ENCODE assay signal across 26 mouse cellular contexts in the genomic region with DNA sequence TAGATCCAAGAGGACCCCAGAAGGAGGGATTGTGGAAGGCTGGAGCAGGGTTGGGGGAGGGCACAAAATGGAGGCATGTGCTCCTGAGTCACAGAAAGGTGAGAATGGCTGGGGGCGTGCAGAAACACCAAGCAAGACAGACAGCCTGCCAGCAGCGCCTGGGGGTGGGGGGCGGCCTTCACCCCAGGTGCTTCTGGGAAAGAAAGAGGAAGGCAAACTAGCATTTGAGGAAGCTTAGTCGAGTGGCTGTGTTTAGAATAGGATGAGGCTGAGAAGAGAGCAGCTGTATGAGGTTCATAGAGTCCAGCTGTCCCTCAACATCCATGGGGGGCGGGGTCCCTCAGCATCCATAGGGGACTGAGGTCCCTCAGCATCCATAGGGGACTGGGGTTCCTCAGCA. TPM values are rescaled to one million over a fixed set of nuclear protein-coding genes. Genes with fewer than 3 reads are reported as not detected.
"Had no signal": no experiment of that assay in that cellular context is flagged by ENCODE, and none has a peak within 500 bp of the region (broad histone marks: within the 10 kb centered on the region; RNA-seq: fewer than 3 reads in every experiment).

No protein-coding gene starts in this region.

- H3K36me3 ChIP-seq: liver, embryonic 13.5 days; liver, embryonic 15.5 days; lung, embryonic 15.5 days; midbrain, embryonic 10.5 days; midbrain, embryonic 12.5 days; neural tube, embryonic 12.5 days had no signal

- DNase-seq: liver, embryonic 13.5 days; liver, postnatal 0 days; lung, adult 2 months; lung, postnatal 14 days; lung, postnatal 36 days; midbrain, embryonic 14.5 days; retina, postnatal 1 day; right cerebral cortex, adult 18-20 months; right cerebral cortex, postnatal 25 days; right cerebral cortex, postnatal 4 days; thymus, adult 18-20 months; thymus, postnatal 14 days; thymus, postnatal 36 days had no signal

- H3K9ac ChIP-seq: liver, embryonic 13.5 days; liver, embryonic 15.5 days; liver, postnatal 0 days; lung, embryonic 15.5 days; midbrain, embryonic 12.5 days; neural tube, embryonic 12.5 days had no signal

- ATAC-seq: liver, postnatal 0 days; lung, postnatal 0 days; midbrain, embryonic 16.5 days had no signal

- H3K4me3 ChIP-seq: liver, embryonic 13.5 days; liver, embryonic 15.5 days; lung, embryonic 15.5 days; midbrain, embryonic 10.5 days; midbrain, embryonic 12.5 days; myocyte; neural tube, embryonic 12.5 days had no signal

- H3K4me1 ChIP-seq: midbrain, embryonic 10.5 days; midbrain, embryonic 12.5 days; neural tube, embryonic 12.5 days had no signal

- H3K4me2 ChIP-seq: liver, embryonic 13.5 days; liver, embryonic 15.5 days; lung, embryonic 15.5 days; midbrain, embryonic 12.5 days; neural tube, embryonic 12.5 days had no signal

- H3K9me3 ChIP-seq: liver, embryonic 13.5 days; liver, embryonic 15.5 days; lung, embryonic 15.5 days; midbrain, embryonic 10.5 days; midbrain, embryonic 12.5 days; neural tube, embryonic 12.5 days had no signal

- H3K27me3 ChIP-seq: liver, embryonic 15.5 days; lung, embryonic 15.5 days; midbrain, embryonic 12.5 days; neural tube, embryonic 12.5 days had no signal

- H3K27ac ChIP-seq: liver, embryonic 13.5 days; liver, embryonic 15.5 days; lung, embryonic 15.5 days; macrophage; midbrain, embryonic 10.5 days; midbrain, embryonic 12.5 days; neural tube, embryonic 12.5 days had no signal

RNA-seq across cellular contexts. Expression of gene Rfx8, which starts 12.0 kb away (rescaled TPM):
- total RNA-seq: megakaryocyte, adult 5-6 weeks; megakaryocyte-erythroid progenitor cell, adult 5-6 weeks; neutrophil, adult 5-6 weeks had no signal
- polyA plus RNA-seq: liver, postnatal 0 days; macrophage; neural tube, embryonic 12.5 days; small intestine, adult 2 months had no signal

RNA-seq across cellular contexts. Expression of gene Creg2, which starts 57.5 kb away (rescaled TPM):
- total RNA-seq: megakaryocyte, adult 5-6 weeks; megakaryocyte-erythroid progenitor cell, adult 5-6 weeks had no signal
- polyA plus RNA-seq: liver, embryonic 15.5 days; liver, postnatal 0 days; myocyte had no signal
